Mouse (Mus musculus) ES-CJ7 (cell line): Measurements from ENCODE around the gene Ebf1.
A peak's percentile ranks its signal among the peaks of the same experiment; 100 is the strongest.

Source experiments
- DNase-seq: peaks from one replicate; pipeline ENCODE4 v3.0.0; 2011; ENCODE audit warnings: low read depth, low spot score

The Ebf1 gene

DNA sequence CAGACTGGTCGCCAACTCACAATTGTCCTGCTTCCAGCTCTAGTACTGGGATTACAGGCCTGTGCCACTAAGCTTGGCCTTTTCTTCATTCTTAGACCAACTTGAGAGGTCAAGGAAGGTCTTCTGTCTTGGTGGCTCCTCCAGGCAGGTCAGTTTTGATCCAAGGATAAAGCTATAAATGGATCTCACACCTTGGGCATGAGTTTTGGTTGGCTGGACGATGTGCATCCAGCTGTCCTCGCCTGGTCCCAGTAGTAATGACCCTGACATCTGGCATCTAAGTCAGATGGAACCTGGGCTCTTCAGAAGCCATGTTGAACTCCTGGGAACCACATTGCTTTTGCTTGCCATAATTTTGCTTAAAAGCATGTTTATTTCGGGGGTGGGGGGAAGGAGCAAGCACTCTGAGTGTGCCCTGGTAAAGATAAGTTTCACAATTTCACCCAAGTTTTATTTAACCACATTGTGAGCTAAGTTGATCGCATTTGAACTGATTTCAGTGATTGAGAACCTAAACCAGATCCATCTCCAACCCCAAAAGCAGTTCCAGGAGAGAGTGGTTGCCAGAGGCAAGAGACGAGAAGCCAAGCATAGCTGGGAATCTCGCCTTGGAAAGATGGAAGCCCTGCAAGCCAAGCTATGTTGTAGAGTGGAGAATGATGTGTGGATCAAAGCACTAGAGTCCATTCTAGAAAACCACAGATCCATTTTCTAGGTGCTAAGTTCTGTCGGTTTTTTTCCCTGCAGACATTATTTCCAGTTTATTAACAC, 85.8 kb downstream of the Ebf1 start:
- no peak for DNase-seq

DNA sequence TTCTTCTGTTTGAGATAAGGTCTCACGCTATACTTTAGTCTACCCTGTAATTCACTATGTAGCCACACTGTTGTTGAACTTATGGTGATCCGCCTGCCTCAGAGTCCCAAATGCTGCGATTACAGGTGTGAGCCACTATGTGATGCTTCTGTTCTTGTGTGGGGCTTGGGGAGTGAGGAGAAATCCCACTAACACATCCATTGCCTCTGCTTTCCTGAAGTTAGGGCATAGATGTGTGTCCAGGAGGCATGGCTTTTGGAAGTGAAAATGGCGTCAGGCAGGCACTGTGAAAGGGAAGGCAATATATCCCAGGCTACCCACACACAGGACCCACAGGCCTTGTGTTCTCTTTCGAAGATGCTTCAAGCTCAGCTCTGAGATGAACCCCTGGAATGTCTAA, 86.8 kb downstream of the Ebf1 start:
- no peak for DNase-seq

DNA sequence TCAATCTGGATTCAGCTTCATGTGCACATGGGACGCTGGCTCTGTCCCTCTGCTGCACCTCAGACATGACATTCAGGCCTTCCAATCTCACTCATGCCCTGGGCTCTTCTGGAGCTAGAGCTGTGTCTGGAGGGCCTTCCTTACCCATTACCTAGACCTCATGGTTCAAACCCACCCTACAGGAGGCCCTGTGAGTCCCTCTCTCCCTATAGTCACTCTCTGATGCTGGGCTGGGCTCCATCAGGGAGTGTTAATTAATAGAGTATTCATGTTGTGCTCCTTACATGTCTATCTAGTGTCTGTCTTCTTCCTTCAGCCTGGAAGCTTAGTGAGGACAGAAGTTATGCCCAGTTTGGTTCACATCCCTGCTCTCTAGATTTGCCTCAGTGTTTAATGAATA, 88.7 kb downstream of the Ebf1 start:
- DNase-seq: no peak

DNA sequence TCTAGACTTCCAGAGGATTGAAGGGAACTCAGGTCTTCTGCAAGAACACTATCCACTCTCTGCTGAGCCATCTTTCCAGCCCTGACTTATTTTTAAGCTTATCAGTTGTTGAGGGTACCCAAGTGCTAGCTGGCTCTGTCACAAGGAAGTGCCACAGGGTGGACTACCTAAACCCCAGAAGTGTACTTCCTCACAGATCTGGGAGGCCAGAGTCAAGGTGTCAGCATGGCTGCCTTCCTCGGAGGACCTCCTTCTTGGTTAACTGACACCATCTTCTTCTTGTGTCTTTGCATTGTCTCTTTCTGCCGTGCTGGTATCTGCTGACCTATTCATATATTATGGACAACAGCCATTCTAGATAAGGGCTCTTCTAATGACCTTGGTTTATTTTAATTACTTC, 89.3 kb downstream of the Ebf1 start:
- DNase-seq: no peak

DNA sequence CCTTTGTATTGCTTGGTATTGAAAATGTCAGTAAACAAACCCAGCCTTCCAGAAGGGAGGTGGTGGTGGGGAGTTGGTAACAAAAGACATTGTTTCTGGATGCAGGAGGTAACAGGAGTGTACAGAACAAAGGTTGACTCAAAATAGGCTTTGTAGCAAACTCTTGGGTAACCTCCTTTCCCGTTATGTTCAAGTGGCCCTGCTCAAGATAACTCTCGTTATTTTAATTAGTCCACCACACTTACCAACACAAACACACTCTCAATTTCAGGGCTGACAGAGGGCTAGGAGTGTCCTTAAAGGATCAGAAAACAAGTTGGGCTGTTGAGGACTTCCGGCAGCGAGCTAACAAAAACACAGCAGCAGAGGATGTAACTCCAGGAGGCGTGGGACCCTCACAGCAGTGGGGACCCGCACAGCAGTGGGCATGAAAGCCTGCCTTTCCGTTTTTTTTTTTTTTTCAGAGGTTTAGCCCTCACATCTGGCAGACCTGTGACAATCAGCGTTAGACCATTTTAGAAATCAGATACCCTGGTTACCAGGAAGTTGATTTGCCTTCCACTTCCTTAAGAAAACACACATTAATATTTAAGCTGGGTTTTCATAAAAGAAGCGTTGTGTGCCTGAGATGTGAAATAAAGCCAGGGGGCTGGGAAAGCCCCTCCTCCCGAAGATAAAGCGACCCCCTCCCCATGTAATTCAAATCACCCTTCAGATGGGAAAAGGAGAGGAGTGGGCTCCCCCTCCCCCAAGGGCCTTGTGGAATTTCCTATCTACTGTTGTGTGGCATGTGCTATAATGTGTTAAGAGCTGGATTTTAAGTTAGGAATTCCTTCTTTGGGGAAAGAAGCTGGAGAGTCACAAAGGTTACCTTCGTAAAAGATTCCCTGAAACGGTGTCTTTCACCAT, 90.5 kb downstream of the Ebf1 start:
- DNase-seq: peak; percentile 39

DNA sequence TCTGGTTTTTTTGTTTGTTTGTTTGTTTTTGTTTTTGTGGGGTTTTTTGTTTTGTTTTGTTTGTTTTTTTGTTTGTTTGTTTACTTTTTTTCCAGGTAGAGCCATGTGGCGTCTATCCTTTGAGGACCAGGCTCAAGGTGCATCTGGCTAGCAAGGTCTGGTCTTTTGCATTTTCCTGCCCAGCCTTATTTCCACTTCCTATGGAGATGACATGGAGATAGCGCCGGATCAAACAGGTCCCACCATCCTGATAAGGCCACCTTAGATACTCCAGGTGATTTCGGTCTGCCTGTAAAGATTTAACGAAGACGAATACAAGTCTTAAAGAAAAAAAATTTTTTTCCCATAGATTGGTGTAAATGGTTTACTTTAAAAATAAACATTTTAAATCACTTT, 91.2 kb downstream of the Ebf1 start:
- peak; percentile 21 for DNase-seq

DNA sequence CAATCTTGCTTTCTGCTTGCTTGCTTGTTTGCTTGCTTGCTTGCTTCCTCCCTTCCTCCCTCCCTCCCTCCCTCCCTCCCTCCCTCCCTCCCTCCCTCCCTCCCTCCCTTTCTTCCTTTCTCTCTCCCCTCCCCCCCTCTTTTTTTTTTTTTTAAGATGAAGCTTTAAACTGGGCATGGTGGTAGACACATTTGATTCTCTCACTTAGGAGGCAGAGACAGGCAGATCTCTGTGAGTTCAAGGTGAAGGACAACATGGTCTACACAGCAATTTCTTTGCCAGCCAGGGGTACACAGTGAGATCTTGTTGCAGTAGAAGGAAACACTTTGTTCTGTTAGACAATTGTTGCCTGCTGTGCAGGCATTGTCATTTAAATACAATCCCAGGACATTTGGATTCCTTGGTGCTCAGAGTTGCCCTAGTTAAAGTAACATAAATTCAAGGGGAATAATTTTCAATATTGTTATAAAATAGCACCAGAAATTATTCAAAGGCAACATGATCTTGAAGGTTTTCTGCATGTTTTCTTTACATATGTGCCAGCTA, 92.0 kb downstream of the Ebf1 start:
- peak; percentile 92 for DNase-seq

DNA sequence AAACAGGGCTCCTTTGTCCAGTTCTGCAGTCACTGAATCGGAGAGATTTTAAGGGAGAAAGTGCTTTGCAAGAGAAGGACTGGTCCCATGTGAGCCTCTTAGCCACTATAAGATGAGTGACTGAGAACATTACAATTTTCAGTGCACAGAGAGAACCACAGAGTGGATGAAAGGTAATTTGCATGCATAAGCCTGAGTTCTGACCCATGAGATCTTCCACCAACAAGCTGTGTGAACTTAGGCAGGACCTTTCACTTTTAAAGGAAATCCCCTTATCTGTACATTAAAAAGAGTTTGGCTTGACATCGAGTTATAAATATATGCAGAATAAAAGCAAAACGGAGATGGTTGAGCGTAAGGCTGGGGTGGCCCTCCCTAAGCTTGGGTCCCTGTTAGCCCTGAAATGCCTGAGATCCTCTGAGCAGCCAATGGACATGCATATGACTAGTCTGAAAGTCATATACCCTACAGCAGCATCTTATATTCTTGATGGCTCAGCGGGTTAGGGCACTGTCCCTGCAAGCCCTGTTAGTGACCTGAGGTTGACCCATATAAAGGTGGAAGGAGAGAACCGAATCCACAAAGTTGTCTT, 92.8 kb downstream of the Ebf1 start:
- no peak for DNase-seq

DNA sequence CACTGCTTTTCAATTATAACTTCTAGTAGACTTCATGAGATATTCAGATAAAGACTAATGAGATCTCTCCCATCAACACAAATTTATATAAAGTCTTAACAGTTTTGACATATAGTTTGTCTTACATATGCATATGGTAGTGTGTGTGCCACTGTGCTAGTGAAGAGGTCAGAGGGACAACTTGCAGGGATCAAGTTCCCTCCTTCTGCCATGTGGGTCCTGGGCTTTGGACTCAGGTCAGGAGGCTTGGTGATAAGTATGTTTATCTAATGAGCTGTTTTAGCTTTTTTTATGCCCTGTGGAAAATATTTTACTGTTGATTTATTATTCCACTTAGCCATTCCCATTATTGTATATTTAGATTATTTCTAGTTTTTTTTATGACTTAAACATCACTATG, 93.7 kb downstream of the Ebf1 start:
- DNase-seq: no peak

DNA sequence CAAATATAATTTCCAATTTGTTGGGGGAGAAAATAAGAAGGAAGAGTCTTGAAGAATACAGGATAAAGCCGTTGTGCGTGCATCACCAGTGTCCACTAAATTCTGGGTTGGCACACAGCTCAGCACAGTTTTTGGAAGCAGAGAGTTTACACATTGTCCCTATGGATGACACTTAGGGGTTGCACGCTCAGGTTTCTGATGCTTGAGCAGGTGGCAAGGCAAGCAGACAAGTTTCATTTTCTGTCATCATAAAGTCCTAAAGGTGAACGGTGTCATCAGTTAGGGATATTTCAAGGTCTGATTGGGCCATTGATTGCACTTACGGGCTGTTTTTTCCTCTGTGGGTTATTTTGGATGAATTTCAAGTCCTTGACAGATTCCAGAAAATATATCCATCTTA, 97.1 kb downstream of the Ebf1 start:
- no peak for DNase-seq

DNA sequence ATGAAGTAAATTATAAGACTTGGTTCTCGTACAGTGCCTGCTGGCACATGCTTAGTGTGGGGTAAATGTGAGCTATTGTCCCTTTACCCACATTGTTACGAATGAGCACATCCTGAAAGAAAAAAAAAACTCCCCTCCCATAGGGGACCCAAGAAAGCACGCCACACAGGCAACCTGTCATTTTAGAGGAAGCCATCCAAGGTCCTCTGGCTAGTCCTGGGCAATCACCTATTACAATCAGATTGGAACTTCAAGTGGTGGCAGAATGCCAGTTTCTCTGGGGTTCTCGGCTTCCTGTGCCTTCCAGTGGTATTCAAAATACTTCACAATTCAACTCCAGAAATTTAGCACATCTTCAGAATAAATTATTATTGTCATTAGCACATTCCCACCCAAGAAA, 98.7 kb downstream of the Ebf1 start:
- no peak for DNase-seq

DNA sequence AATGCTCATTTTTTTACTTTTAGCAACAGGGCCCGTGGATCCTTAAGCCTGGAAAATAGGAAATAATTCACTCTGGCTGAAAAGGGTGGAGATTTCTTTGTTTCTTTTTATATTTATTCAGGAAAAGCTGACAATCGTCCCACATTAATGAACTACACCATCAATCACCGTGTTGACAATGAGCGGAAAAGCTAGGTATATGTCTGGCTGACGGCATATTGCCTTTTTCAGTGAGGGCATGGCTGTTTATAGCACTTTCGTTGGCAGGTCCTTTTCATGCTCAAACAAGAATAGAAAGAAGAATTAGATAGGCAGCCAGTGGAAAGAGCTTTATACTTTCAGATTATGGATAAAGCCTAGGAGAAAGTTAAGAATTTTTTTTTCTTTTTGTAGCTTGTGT, 99.8 kb downstream of the Ebf1 start:
- no peak for DNase-seq

DNA sequence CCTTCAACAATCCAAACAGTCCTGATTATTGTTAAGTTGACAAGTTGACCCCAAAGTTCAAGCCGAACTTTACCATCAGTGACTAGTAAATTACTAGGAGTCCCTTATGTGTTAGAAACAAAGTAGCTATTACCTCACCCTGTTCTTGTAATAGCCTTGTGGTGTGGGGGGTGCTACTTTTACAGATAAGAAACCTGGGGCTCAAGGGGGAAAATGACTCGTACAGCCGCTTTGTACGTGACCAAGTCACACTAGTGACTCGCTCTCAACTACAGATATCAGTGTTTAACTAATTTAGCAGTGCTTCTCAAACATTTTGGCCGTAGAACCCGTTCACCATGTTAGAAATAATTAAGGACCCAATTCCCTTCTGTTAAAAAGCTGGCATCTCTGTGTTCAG, 100.5 kb downstream of the Ebf1 start:
- DNase-seq: no peak

DNA sequence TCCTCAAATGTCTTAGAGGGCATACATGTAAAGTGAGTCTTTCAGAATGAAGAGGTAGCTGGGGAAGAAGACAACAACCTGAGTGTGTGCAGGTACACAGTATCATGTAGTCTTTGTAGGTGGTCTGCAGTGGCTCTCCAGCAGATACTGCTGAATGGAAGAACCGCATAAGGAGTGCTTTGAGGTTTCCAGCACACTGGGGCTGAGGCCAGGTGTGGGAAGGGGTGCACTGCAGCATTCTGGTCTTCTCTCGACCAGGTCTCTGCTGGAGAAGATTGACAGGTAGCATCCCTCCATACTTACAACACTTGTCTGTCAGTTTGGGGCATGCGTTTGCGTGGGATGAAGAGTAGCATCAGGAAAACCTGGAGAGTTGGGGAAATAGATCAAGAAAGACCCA, 104.9 kb downstream of the Ebf1 start:
- no peak for DNase-seq

DNA sequence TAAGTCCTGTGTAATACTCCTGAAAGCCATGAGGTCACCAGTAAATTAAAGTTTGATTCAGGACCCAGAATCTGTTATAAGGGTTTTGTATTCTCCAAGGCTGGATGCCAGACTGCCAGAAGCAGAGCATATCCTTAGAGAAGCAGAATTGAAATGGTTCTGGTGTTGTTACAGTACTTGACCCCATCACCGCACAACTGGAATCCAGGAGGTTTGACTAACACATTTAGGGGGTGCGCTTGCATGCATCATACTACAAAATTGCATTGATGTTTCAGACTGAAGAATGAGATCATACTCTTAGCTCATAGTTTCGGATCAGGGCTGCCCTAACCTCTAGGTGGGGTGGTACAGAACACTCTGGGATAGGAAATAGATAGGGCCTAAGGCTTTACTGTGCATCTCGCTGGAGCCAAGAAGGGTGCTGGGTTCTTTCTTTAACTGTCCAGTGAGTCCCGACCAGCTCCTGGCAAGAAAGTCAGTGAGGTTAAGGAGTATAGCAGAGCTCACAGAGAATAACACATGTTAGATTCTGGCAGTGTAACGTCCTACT, 106.9 kb downstream of the Ebf1 start:
- no peak for DNase-seq

DNA sequence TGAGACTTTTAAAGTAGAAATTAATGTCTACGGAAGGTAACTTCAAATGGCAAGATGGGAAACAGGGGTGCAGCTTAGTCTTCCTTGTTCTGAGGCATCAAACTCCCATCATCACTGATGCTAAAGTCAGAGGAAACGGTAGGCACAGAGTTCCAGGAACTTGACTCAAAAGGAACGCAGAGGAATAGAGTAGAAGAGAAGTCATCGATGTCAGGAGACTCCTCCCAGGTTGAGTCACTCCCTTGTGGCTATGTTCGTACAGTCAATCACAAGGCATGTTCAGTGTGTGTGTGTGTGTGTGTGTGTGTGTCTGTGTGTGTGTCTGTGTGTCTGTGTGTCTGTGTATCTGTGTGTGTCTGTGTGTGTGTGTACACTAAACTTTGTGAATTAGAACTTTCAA, 108.6 kb downstream of the Ebf1 start:
- no peak for DNase-seq

DNA sequence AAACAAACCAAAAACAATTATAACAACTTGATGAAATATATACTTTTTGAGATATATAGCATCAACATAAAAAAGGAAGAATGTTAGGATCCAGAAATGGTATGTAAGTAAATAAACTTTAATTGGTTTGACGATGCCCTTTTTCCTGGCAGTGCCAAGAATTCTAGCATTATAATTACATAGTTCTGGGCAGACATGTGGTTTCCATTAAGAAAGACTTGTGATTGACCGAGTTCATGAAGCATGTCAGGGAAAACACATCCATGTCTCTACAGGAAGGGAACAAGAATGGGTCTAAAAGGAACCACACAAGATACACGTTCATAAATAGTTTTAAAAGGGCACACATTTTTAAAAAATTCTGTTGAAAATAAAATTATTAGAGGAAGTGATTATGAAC, 110.3 kb downstream of the Ebf1 start:
- no peak for DNase-seq

DNA sequence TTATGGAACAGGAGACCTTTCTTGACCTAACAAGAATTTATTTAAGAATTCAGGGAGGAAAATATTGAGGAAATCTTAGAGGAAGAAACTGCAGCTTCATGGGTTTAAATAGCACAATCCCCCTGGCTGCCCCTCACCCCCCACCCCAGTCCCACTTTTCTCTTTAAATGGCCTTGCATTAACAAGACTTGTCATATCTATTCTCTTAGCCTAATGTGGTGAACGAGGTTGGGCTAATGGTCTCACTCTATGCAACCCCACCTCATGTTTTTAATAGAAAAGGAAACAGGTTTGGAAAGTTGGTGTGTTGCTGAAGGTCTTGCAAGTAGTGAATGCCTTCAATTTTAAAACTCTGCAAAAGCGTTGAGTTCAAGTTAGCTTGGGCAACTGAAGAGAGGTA, 110.7 kb downstream of the Ebf1 start:
- DNase-seq: no peak

DNA sequence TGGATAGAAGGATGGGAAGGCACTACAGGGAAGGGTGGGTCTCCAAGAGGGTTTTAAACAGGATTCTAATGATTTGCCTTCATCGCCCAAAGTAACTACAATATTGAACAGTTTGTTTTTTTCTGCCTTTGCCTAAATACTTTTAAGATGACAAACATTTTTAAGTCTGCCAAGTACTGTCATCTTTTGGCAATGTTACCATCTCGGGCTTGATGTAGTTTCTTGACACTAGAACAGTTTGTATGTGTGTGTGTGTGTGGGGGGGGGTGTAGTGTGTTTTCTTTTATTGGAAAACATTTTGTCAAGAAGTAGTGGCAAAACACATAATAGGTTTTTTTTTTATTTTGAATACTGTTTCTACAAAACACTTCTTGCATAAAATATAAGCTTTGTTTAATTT, 111.2 kb downstream of the Ebf1 start:
- DNase-seq: no peak

DNA sequence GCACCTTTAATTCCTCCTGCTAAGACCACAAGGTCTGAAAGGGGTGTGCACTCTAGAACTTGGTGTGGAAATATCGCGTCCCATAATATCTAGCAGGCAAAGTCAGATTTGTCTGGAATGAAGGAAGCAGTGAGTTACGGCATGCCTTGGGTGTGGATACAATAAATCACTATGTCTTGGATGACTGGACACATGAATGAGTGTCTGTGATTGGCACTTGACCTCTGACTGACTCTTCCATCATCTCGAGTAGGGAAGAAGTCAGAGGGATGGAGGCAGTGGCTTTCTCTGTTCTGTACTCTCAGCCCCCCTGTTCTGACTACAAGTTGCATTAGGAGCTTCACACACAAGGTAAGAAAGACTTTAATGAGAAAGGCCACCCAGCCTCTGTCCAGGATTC, 112.8 kb downstream of the Ebf1 start:
- DNase-seq: no peak

DNA sequence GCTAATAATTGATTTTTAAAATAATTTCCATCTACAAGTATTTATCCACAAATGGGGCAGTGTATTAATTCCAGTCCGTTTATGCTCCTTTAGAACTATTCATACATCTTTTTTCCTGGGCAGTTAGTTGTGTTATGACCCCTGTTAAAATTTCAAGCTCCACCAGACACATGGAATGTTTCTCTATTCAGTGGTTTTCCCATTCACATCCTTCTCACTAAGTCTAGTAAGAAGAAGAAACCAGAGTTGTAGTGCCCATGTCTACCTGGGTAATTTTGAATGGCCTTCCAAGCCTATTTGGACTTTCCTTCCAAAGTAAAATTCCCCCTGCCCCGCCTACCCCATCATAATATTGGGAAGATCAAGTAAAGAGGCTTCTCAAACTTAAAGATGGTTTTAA, 114.6 kb downstream of the Ebf1 start:
- DNase-seq: no peak

DNA sequence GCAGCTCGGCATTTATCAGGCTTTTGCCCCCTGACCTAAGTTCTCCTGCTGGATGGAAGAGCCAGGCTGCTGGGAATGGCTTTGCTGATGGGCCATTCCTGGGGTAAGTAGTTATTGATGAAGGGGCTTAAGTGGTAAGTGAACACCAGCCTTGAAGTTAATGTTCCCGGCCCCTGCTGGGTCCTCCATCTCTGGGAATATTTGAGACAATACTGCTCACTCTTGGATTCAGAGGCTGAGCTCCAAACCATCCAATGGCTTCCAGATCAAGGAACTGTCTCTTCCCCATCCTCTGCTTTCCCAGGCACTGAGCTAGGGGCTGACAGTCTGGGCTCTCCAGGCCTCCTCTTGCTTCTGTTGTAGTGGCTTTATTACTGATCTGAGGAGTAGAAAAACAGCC, 116.2 kb downstream of the Ebf1 start:
- no peak for DNase-seq
